Mouse (Mus musculus): ENCODE measurements around the gene Zfp414.

DNA sequence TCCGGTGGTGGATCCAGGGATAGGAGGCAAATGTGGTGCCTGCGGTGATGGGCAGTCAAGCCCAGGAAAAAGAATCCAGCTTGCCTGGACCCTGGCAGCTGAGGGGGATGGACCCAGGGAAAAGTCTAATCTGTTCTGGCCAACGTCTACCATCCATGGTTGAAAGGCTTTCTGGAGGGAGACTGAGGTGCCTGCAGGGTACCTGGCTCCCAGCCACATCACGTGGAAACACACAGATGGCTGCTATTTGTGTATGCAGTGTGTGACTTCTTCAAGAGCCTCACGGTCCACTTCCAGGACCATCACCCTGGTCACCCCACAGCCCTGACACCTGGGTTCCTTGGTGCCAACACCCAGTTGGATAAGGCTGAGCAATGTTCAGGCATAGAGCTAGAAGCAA is 2.9 kb downstream of the Zfp414 start:
- TF ChIP-seq CTCF (IDR thresholded peaks at IDR 0.05; ENCODE audit: low read depth) (no peak), EP300 (IDR thresholded peaks at IDR 0.05; ENCODE audit: low read depth) (no peak)

Measured in heart, postnatal 0 days (tissue).